Mouse (Mus musculus) bone marrow macrophage, adult 2 months (primary cell): ENCODE results near the gene Asb15.

Experiments used
- CTCF ChIP-seq: IDR thresholded peaks from 2 replicates; pipeline ENCODE4 v1.5.1; 2012; ENCODE audit warnings: low read depth, mild to moderate bottlenecking, low read length, moderate library complexity
- POLR2A ChIP-seq: IDR thresholded peaks from 2 replicates; pipeline ENCODE4 v1.6.1; 2012; ENCODE audit warnings: mild to moderate bottlenecking, low read depth, low read length, borderline replicate concordance

- TF ChIP-seq CTCF, result no peak
- no peak for TF ChIP-seq POLR2A
Observed at GRCm38 (mm10) chr6:24573319-24573718, 45.4 kb downstream of the Asb15 start.
